Mouse (Mus musculus): ENCODE measurements at regions not wholly inside any gene's neighbourhood (a gene's known extent, or its start where the extent isn't known, plus 50 kb on each side); places are given as distances from the start of the nearest gene placed in this dataset.

GRCm38 (mm10) chr16:24231506-24231905 lies 161.8 kb upstream of the Lpp start:
- Histone ChIP-seq H3K9ac (ENCODE audit: low read depth, low read length) (no peak overlapping the region), H3K27me3 (replicated peaks; ENCODE audit: control insufficient read depth, insufficient read depth, low read length) (no peaks in the 10 kb centered on the region), H3K9me3 (ENCODE audit: control insufficient read depth) (no peaks in the 10 kb centered on the region), H3K36me3 (ENCODE audit: control insufficient read depth, insufficient read depth) (no peaks in the 10 kb centered on the region), H3K4me3 (ENCODE audit: low read depth, low read length) (no peak overlapping the region), H3K4me1 (replicated peaks; ENCODE audit: control insufficient read depth, insufficient read depth, low read length) (0 out of 2 replicates have a peak, but pooled peaks cover 3% of the 10 kb centered on the region), H3K27ac (ENCODE audit: low read depth, low read length) (no peak overlapping the region), H3K4me2 (replicated peaks; ENCODE audit: low read depth) (no peak overlapping the region)
- no peak for ATAC-seq
- WGBS, result 63% methylated on average over 5 of the region's 5 CpGs
- no peak for TF ChIP-seq CTCF (IDR thresholded peaks at IDR 0.05; ENCODE audit: low read depth)

GRCm38 (mm10) chr16:24229002-24229607 lies 164.2 kb upstream of the Lpp start:
- H3K36me3 ChIP-seq (ENCODE audit: control insufficient read depth, insufficient read depth), result no peaks in the 10 kb centered on the region
- no peak for TF ChIP-seq CTCF (IDR thresholded peaks at IDR 0.05; ENCODE audit: low read depth)
- H3K4me2 ChIP-seq (replicated peaks; ENCODE audit: low read depth), result no peak overlapping the region
- H3K27me3 ChIP-seq (replicated peaks; ENCODE audit: control insufficient read depth, insufficient read depth, low read length), result no peaks in the 10 kb centered on the region
- WGBS, result 38% methylated on average over 7 of the region's 7 CpGs
- H3K4me1 ChIP-seq (replicated peaks; ENCODE audit: control insufficient read depth, insufficient read depth, low read length), result 0 out of 2 replicates have a peak, but pooled peaks cover 7% of the 10 kb centered on the region
- no peak overlapping the region for H3K4me3 ChIP-seq (ENCODE audit: low read depth, low read length)
- no peak overlapping the region for H3K9ac ChIP-seq (ENCODE audit: low read depth, low read length)
- no peak overlapping the region for H3K27ac ChIP-seq (ENCODE audit: low read depth, low read length)
- H3K9me3 ChIP-seq (ENCODE audit: control insufficient read depth), result no peaks in the 10 kb centered on the region
- peak; percentile 36; the same call in 1 of the 2 replicates for ATAC-seq

- no peak overlapping the region for H3K4me3 ChIP-seq (ENCODE audit: low read depth, low read length)
- H3K9me3 ChIP-seq (ENCODE audit: control insufficient read depth), result no peaks in the 10 kb centered on the region
- TF ChIP-seq CTCF (IDR thresholded peaks at IDR 0.05; ENCODE audit: low read depth), result no peak
- no peak overlapping the region for H3K4me2 ChIP-seq (replicated peaks; ENCODE audit: low read depth)
- 0 out of 2 replicates have a peak, but pooled peaks cover 7% of the 10 kb centered on the region for H3K4me1 ChIP-seq (replicated peaks; ENCODE audit: control insufficient read depth, insufficient read depth, low read length)
- no peaks in the 10 kb centered on the region for H3K36me3 ChIP-seq (ENCODE audit: control insufficient read depth, insufficient read depth)
- 71% methylated on average over 4 of the region's 4 CpGs for WGBS
- no peak for ATAC-seq
- no peaks in the 10 kb centered on the region for H3K27me3 ChIP-seq (replicated peaks; ENCODE audit: control insufficient read depth, insufficient read depth, low read length)
- H3K9ac ChIP-seq (ENCODE audit: low read depth, low read length), result no peak overlapping the region
- no peak overlapping the region for H3K27ac ChIP-seq (ENCODE audit: low read depth, low read length)
Observed at GRCm38 (mm10) chr16:24225897-24226296, 167.4 kb upstream of the Lpp start.

GRCm38 (mm10) chr16:24225090-24225489 lies 168.2 kb upstream of the Lpp start:
- Histone ChIP-seq H3K9me3 (ENCODE audit: control insufficient read depth) (no peaks in the 10 kb centered on the region), H3K27ac (ENCODE audit: low read depth, low read length) (no peak overlapping the region), H3K36me3 (ENCODE audit: control insufficient read depth, insufficient read depth) (no peaks in the 10 kb centered on the region), H3K4me1 (replicated peaks; ENCODE audit: control insufficient read depth, insufficient read depth, low read length) (0 out of 2 replicates have a peak, but pooled peaks cover 7% of the 10 kb centered on the region), H3K4me2 (replicated peaks; ENCODE audit: low read depth) (no peak overlapping the region), H3K27me3 (replicated peaks; ENCODE audit: control insufficient read depth, insufficient read depth, low read length) (no peaks in the 10 kb centered on the region), H3K4me3 (ENCODE audit: low read depth, low read length) (no peak overlapping the region), H3K9ac (ENCODE audit: low read depth, low read length) (no peak overlapping the region)
- ATAC-seq, result no peak
- WGBS, result 73% methylated on average over 1 of the region's 1 CpGs
- no peak for TF ChIP-seq CTCF (IDR thresholded peaks at IDR 0.05; ENCODE audit: low read depth)

GRCm38 (mm10) chr16:24223901-24224300 lies 169.4 kb upstream of the Lpp start:
- no peak for ATAC-seq
- Histone ChIP-seq H3K4me1 (replicated peaks; ENCODE audit: control insufficient read depth, insufficient read depth, low read length) (0 out of 2 replicates have a peak, but pooled peaks cover 4% of the 10 kb centered on the region), H3K9ac (ENCODE audit: low read depth, low read length) (no peak overlapping the region), H3K4me3 (ENCODE audit: low read depth, low read length) (no peak overlapping the region), H3K4me2 (replicated peaks; ENCODE audit: low read depth) (no peak overlapping the region), H3K27me3 (replicated peaks; ENCODE audit: control insufficient read depth, insufficient read depth, low read length) (no peaks in the 10 kb centered on the region), H3K9me3 (ENCODE audit: control insufficient read depth) (no peaks in the 10 kb centered on the region), H3K36me3 (ENCODE audit: control insufficient read depth, insufficient read depth) (no peaks in the 10 kb centered on the region), H3K27ac (ENCODE audit: low read depth, low read length) (no peak overlapping the region)
- TF ChIP-seq CTCF (IDR thresholded peaks at IDR 0.05; ENCODE audit: low read depth), result no peak

- ATAC-seq, result no peak
- TF ChIP-seq CTCF (IDR thresholded peaks at IDR 0.05; ENCODE audit: low read depth), result no peak
- Histone ChIP-seq H3K27me3 (replicated peaks; ENCODE audit: control insufficient read depth, insufficient read depth, low read length) (no peaks in the 10 kb centered on the region), H3K4me1 (replicated peaks; ENCODE audit: control insufficient read depth, insufficient read depth, low read length) (0 out of 2 replicates have a peak, but pooled peaks cover 4% of the 10 kb centered on the region), H3K27ac (ENCODE audit: low read depth, low read length) (no peak overlapping the region), H3K9ac (ENCODE audit: low read depth, low read length) (no peak overlapping the region), H3K36me3 (ENCODE audit: control insufficient read depth, insufficient read depth) (no peaks in the 10 kb centered on the region), H3K4me3 (ENCODE audit: low read depth, low read length) (no peak overlapping the region), H3K9me3 (ENCODE audit: control insufficient read depth) (no peaks in the 10 kb centered on the region), H3K4me2 (replicated peaks; ENCODE audit: low read depth) (no peak overlapping the region)
- 66% methylated on average over 2 of the region's 2 CpGs for WGBS
Observed at GRCm38 (mm10) chr16:24223527-24223880, 169.8 kb upstream of the Lpp start.

Data from intestine, postnatal 0 days (tissue).